Mouse (Mus musculus) lung, postnatal 36 days (tissue): Measurements from ENCODE around the gene Clec4a4.
"Not testable (repeated sequence)": the region's sequence is repeated elsewhere in the genome, so short reads cannot be mapped to it uniquely, and the experiment has no call there.

Experiments used
- DNase-seq: peaks from one replicate; pipeline ENCODE4 v3.0.0; 2022; ENCODE audit warnings: mixed read lengths

Gene Clec4a4

GRCm38 (mm10) chr6:122989876-122990437 is at the start of gene Clec4a4:
Gene Clec4a4 (plus strand): TSS chr6:122990367.
- peak; percentile 3 for DNase-seq

DNA sequence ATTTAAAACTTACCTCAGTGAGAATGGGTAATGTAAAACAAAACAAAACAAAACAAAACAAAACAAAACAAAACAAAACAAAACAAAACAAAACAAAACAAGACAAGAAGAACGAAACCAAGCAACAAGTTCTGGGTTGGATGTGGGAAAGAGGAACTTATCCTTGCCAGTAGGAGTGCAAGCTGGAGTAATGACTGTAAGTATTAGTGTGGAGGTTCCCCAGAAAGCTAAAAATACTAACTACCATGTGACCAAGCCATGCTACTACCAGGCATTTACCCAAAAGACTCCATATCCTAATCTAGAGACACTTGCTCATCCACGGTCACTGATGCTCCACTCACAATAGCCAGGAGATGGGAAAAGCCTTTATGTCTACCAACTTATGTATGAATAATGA is 43.4 kb upstream of the Clec4a4 start:
- peak; percentile 20 for DNase-seq

DNA sequence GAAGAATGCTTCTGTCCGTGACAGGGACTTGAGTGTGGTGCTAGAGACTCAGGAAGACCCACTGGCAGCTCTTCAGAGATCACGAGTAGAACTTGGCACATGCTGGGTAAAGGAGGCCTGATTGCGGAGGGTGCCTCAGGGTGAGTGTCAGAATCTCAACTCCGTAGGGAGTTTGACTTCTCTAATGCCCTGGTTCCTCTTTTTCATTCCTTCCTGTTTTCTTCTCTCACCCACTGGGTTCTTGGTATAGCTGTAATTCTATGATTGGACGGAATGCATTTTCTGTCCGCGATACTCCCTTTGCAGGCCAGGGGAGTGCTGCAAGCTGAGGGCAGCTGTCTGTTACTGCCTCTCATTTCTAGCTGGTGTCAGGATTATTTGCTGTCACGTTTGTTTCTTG is 37.8 kb upstream of the Clec4a4 start, which contains the start of gene Clec4a3:
Gene Clec4a3 (plus strand): TSS at position 115 of the 400 bp plus-strand sequence.
- DNase-seq = peak; percentile 54

DNA sequence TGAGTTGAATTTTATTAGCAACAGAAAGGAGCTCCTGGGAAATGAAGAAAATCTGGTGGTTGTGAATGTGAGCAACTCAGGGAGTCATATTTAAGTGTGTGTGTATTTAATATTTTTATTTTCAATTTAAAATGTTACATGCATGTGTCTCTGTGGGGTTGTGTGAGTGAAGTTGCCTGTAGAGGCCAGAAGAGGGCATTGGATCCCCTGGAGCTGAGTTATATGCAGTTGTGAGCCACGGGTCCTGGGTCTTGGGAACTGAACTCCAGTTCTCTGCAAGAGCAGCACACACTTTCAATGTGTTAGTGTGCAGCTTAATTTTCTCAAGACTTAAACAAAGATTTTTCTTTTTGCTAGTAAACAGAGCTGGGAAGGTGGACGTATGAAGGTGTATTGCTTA is 25.6 kb upstream of the Clec4a4 start:
- no peak for DNase-seq

DNA sequence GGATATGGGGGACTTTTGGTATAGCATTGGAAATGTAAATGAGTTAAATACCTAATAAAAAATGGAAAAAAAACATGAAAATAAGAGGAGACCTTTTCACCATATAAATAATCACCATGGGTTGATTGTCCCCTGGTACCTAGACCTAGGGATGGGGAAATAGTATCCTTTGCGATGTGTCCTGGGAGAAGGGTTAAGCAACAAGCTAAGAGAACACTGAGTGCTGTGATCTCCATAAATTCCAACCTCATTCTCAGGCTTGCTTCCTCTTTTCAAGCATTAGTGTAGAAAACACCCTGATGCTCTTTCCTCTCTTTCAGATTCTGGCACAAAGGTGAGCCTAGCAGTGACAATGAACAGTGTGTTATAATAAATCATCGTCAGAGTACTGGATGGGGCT is 21.1 kb upstream of the Clec4a4 start:
- DNase-seq = peak; percentile 10

DNA sequence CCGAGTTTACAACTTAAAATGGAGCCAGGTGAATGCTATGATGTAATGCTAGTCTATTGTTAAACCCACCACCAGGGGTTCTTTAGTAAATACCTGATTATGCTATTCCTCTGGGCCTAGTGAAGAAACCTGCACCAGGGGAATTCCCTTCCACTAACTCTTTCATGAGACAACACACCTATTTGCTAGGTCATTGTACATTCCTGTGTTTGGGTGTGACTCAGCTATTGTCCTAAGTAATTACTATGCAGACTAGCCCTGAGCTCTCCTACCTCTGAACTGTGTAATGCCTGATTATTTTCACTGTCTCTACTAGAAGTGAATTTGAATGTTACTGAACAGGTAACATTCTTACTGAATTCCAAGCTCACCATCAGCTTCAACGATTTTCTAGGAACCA is 14.5 kb downstream of the Clec4a4 start:
- DNase-seq = not testable (repeated sequence)

GRCm38 (mm10) chr6:123005591-123005990 is 15.4 kb downstream of the Clec4a4 start:
- peak; percentile 21 for DNase-seq

- peak; percentile 35 for DNase-seq
Measured at GRCm38 (mm10) chr6:123049742-123050372, 59.7 kb downstream of the Clec4a4 start, which contains the start of gene Clec4b1. Gene Clec4b1 (plus strand): TSS chr6:123049962.
